Mouse (Mus musculus): ENCODE measurements around the gene Rnf43.

GRCm38 (mm10) chr11:87662822-87663221, 300 bp downstream of the Rnf43 start:
- no peak for TF ChIP-seq CTCF (IDR thresholded peaks at IDR 0.05; ENCODE audit: borderline replicate concordance, control insufficient read depth, extremely low read depth, insufficient read depth, low read length, poor library complexity)
- no peak for TF ChIP-seq POLR2A (IDR thresholded peaks at IDR 0.05; ENCODE audit: control insufficient read depth, extremely low read depth, insufficient read depth, low read length, poor library complexity)
